8 mouse cellular contexts compared by ENCODE assay signal in the genomic region with DNA sequence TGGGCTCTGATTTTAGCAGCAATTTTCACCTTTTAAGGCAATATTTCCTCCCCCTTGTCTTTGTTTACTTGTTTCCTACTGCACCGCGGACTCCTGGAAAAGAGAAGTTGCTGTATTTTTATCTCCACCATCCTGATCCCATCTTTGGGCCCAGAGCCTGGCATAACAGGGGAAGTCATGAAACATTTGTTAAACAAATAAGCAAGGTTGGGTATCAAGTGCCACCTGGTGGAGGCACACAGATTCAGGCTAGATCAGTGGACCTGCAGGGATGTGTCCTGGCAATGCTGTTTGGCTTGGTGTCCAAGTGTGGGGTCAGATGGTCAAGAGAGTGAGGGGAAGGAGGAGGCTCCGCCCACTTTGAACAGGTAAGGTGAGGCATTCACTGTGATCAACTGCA. TPM values are rescaled to one million over a fixed set of nuclear protein-coding genes. Genes with fewer than 3 reads are reported as not detected.
A peak's percentile ranks its signal among the peaks of the same experiment; 100 is the strongest.
DNase-seq lines count a peak whose midpoint lies in the region; TF ChIP-seq lines count a peak whose summit lies in the region.

No protein-coding gene starts in this region.

- H3K4me3 ChIP-seq in bone marrow macrophage, adult 2 months (ENCODE audit: insufficient read depth, low read length), result no peak overlapping the region
- no peak overlapping the region for H3K4me3 ChIP-seq in layer of hippocampus, adult 2 months

- peak overlapping the region; percentile 12; the same call in 1 of the 2 replicates for H3K27ac ChIP-seq in bone marrow macrophage, adult 2 months (ENCODE audit: insufficient read depth, low read depth, low read length)
- no peak overlapping the region for H3K27ac ChIP-seq in layer of hippocampus, adult 2 months

- no peak for TF ChIP-seq POLR2A in bone marrow macrophage, adult 2 months (IDR thresholded peaks at IDR 0.05; ENCODE audit: borderline replicate concordance, low read depth, low read length)

- TF ChIP-seq CTCF in bone marrow macrophage, adult 2 months (IDR thresholded peaks at IDR 0.05; ENCODE audit: low read depth, low read length), result no peak
- peak; percentile 85 for TF ChIP-seq CTCF in layer of hippocampus, adult 2 months (conservative IDR thresholded peaks at IDR 0.05)

- H3K4me1 ChIP-seq in bone marrow macrophage, adult 2 months (ENCODE audit: control insufficient read depth, insufficient read depth, low read length), result peaks cover 52% of the 10 kb centered on the region

- peak; percentile 57 to 68 for DNase-seq in heart, adult 18-20 months
- no peak for DNase-seq in heart, adult 8-10 months (ENCODE audit: low spot score)
- peak; percentile 35 to 52 for DNase-seq in B cell, adult 2 months
- peak; percentile 42 for DNase-seq in forelimb bud, embryonic 11.5 days (ENCODE audit: low read depth, low spot score)
- DNase-seq in layer of hippocampus, adult 2 months (ENCODE audit: low spot score in 2 of 2), result peak; percentile 48 to 54
- DNase-seq in lung, postnatal 14 days, result peak; percentile 63
- peak; percentile 44 for DNase-seq in thymus, postnatal 25 days

RNA-seq across cellular contexts. Expression of a gene that starts 12.7 kb away (rescaled TPM):
- under 1 TPM; 0.62 to 0.98 TPM for total RNA-seq in heart, adult 18-20 months (2021)
- 1 to 10 TPM in 1 of 4 experiments, under 1 TPM in 3; 0.38 to 1.6 (median 0.86) TPM for total RNA-seq in heart, adult 8-10 months (2022)
- 202 and 239 TPM in 2 replicates for polyA plus RNA-seq in bone marrow macrophage, adult 2 months (2012; ENCODE audit: insufficient read depth, insufficient read length, missing spikeins)
- total RNA-seq in layer of hippocampus, adult 2 months (2021), result under 1 TPM; 0.36 to 0.42 TPM

RNA-seq across cellular contexts. Expression of a gene that starts 26.2 kb away (rescaled TPM):
- 1 to 10 TPM; 5.1 to 7.5 TPM for total RNA-seq in heart, adult 18-20 months (2021)
- 1 to 10 TPM; 7.3 to 9.6 (median 9.1) TPM for total RNA-seq in heart, adult 8-10 months (2022)
- polyA plus RNA-seq in bone marrow macrophage, adult 2 months (2012; ENCODE audit: insufficient read depth, insufficient read length, missing spikeins), result 35.4 and 38.0 TPM in 2 replicates
- total RNA-seq in layer of hippocampus, adult 2 months (2021), result 1 to 10 TPM; 4.7 to 5.4 TPM

RNA-seq across cellular contexts. Expression of a gene that starts 57.0 kb away (rescaled TPM):
- under 1 TPM; 0.23 to 0.40 TPM for total RNA-seq in heart, adult 18-20 months (2021)
- 1 to 10 TPM in 2 of 4 experiments, under 1 TPM in 2; 0.38 to 1.2 (median 0.73) TPM for total RNA-seq in heart, adult 8-10 months (2022)
- polyA plus RNA-seq in bone marrow macrophage, adult 2 months (2012; ENCODE audit: insufficient read depth, insufficient read length, missing spikeins), result 194 and 220 TPM in 2 replicates
- under 1 TPM in 1 of 2 experiments, not detected in 1; 0.12 TPM for total RNA-seq in layer of hippocampus, adult 2 months (2021)
